Mouse (Mus musculus) yolk sac, embryonic 10.5 days (tissue): Measurements from ENCODE around the gene Mt4.
"Not testable (repeated sequence)": the region's sequence is repeated elsewhere in the genome, so short reads cannot be mapped to it uniquely, and the experiment has no call there.

Source experiments
- DNase-seq: peaks from one replicate; pipeline ENCODE4 v3.0.0-alpha.2; 2017; ENCODE audit warnings: low spot score

Mt4 gene

GRCm38 (mm10) chr8:94135556-94135955 lies 1.4 kb upstream of the Mt4 start:
- no peak for DNase-seq

GRCm38 (mm10) chr8:94136192-94136591 lies 805 bp upstream of the Mt4 start:
- no peak for DNase-seq

- no peak for DNase-seq
These were observed 3.3 kb downstream of the Mt4 start for GRCm38 (mm10) chr8:94140266-94140795.

GRCm38 (mm10) chr8:94148236-94148635 lies 11.2 kb downstream of the Mt4 start:
- no peak for DNase-seq

GRCm38 (mm10) chr8:94150925-94151324 lies 13.9 kb downstream of the Mt4 start:
- no peak for DNase-seq

GRCm38 (mm10) chr8:94152513-94153300 lies 15.7 kb downstream of the Mt4 start, which contains the start of gene Mt3:
TSS of gene Mt3 (plus strand) at chr8:94152607.
- peak; percentile 35 for DNase-seq

- DNase-seq = no peak
These were observed 16.5 kb downstream of the Mt4 start for GRCm38 (mm10) chr8:94153451-94153850.

- no peak for DNase-seq
These were observed 17.5 kb downstream of the Mt4 start for GRCm38 (mm10) chr8:94154537-94154936.

GRCm38 (mm10) chr8:94156092-94156491 lies 19.1 kb downstream of the Mt4 start:
- no peak for DNase-seq

- DNase-seq = not testable (repeated sequence)
These were observed 28.8 kb downstream of the Mt4 start for GRCm38 (mm10) chr8:94165772-94166171.

- peak; percentile 79 for DNase-seq
These were observed 30.2 kb downstream of the Mt4 start for GRCm38 (mm10) chr8:94167244-94167643.

GRCm38 (mm10) chr8:94169547-94169946 lies 32.5 kb downstream of the Mt4 start:
- DNase-seq = no peak

GRCm38 (mm10) chr8:94171321-94171755 lies 34.3 kb downstream of the Mt4 start:
- DNase-seq = peak; percentile 16

GRCm38 (mm10) chr8:94172075-94172808 lies 35.2 kb downstream of the Mt4 start, which contains the start of gene Mt2:
TSS of gene Mt2 (plus strand) at chr8:94172664.
- DNase-seq = peak; percentile 95

GRCm38 (mm10) chr8:94172809-94173732 lies 36.1 kb downstream of the Mt4 start:
- DNase-seq = peak; percentile 55

GRCm38 (mm10) chr8:94173848-94174403 lies 36.9 kb downstream of the Mt4 start:
- DNase-seq = peak; percentile 43

GRCm38 (mm10) chr8:94174619-94175213 lies 37.7 kb downstream of the Mt4 start:
- peak; percentile 30 for DNase-seq

GRCm38 (mm10) chr8:94177716-94178390 lies 40.9 kb downstream of the Mt4 start:
- DNase-seq = no peak

- peak; percentile 95 for DNase-seq
These were observed 42.1 kb downstream of the Mt4 start, which contains the start of gene Mt1 for GRCm38 (mm10) chr8:94178857-94179712. TSS of gene Mt1 (plus strand) at chr8:94179082.
